ENCODE assay signal across 11 mouse cellular contexts in genomic region chr6:22402037-22402436, GRCm38 (mm10).
"Had no signal": no experiment of that assay in that cellular context is flagged by ENCODE, and none has a peak within 500 bp of the region (broad histone marks: within the 10 kb centered on the region; RNA-seq: fewer than 3 reads in every experiment).

No protein-coding gene starts in this region.

- DNase-seq: kidney, postnatal 10 days; kidney, postnatal 4 days; left cerebral cortex, postnatal 4 days; lung, adult 18-20 months; lung, postnatal 36 days; midbrain, embryonic 14.5 days; right cerebral cortex, postnatal 14 days had no signal

- H3K4me1 ChIP-seq: limb, embryonic 13.5 days; midbrain, embryonic 10.5 days had no signal

- H3K36me3 ChIP-seq: limb, embryonic 13.5 days; midbrain, embryonic 10.5 days had no signal

- ATAC-seq: lung, postnatal 0 days had no signal

- H3K27me3 ChIP-seq: limb, embryonic 13.5 days had no signal

- H3K9me3 ChIP-seq: limb, embryonic 13.5 days; midbrain, embryonic 10.5 days had no signal

- H3K4me3 ChIP-seq: layer of hippocampus, adult 2 months; limb, embryonic 13.5 days; midbrain, embryonic 10.5 days had no signal
